Mouse (Mus musculus) fibroblast of lung, adult 2 months (primary cell): ENCODE data around the gene Nars2.
"Not testable (repeated sequence)": the region's sequence is repeated elsewhere in the genome, so short reads cannot be mapped to it uniquely, and the experiment has no call there.

Source experiments
- DNase-seq: peaks from one replicate; pipeline ENCODE4 v3.0.0-alpha.2; 2011; ENCODE audit warnings: low read depth

The Nars2 gene

GRCm38 (mm10) chr7:96951281-96952051 is at the start of gene Nars2:
Gene Nars2 (plus strand): TSS chr7:96951505.
- peak; percentile 95 for DNase-seq

- no peak for DNase-seq
These were observed 49.1 kb upstream of the Nars2 start for GRCm38 (mm10) chr7:96902183-96902582.

GRCm38 (mm10) chr7:96903088-96903985 is 48.0 kb upstream of the Nars2 start:
- no peak for DNase-seq

- no peak for DNase-seq
These were observed 46.9 kb upstream of the Nars2 start for GRCm38 (mm10) chr7:96904442-96904841.

GRCm38 (mm10) chr7:96904936-96905335 is 46.4 kb upstream of the Nars2 start:
- DNase-seq: no peak

GRCm38 (mm10) chr7:96905422-96905821 is 45.9 kb upstream of the Nars2 start:
- no peak for DNase-seq

- DNase-seq: no peak
These were observed 45.1 kb upstream of the Nars2 start for GRCm38 (mm10) chr7:96906216-96906615.

- no peak for DNase-seq
These were observed 43.2 kb upstream of the Nars2 start for GRCm38 (mm10) chr7:96907971-96908680.

- no peak for DNase-seq
These were observed 41.4 kb upstream of the Nars2 start for GRCm38 (mm10) chr7:96909856-96910255.

- DNase-seq: peak; percentile 11
These were observed 40.9 kb upstream of the Nars2 start for GRCm38 (mm10) chr7:96910310-96910960.

GRCm38 (mm10) chr7:96914031-96914430 is 37.3 kb upstream of the Nars2 start:
- DNase-seq: peak; percentile 57

GRCm38 (mm10) chr7:96915452-96916105 is 35.7 kb upstream of the Nars2 start:
- DNase-seq: peak; percentile 22

GRCm38 (mm10) chr7:96920447-96921095 is 30.7 kb upstream of the Nars2 start:
- no peak for DNase-seq

- DNase-seq: no peak
These were observed 28.4 kb upstream of the Nars2 start for GRCm38 (mm10) chr7:96922927-96923326.

- no peak for DNase-seq
These were observed 7.5 kb upstream of the Nars2 start for GRCm38 (mm10) chr7:96943715-96944377.

GRCm38 (mm10) chr7:96946501-96946900 is 4.8 kb upstream of the Nars2 start:
- not testable (repeated sequence) for DNase-seq

GRCm38 (mm10) chr7:96952094-96952493 is 789 bp downstream of the Nars2 start:
- no peak for DNase-seq

- DNase-seq: no peak
These were observed 7.9 kb downstream of the Nars2 start for GRCm38 (mm10) chr7:96959168-96959567.

GRCm38 (mm10) chr7:96967188-96967587 is 15.9 kb downstream of the Nars2 start:
- no peak for DNase-seq

GRCm38 (mm10) chr7:96970359-96970758 is 19.1 kb downstream of the Nars2 start:
- peak; percentile 51 for DNase-seq
